Mouse (Mus musculus) left cerebral cortex, adult 18-20 months (tissue): ENCODE measurements at regions not wholly inside any gene's neighbourhood (a gene's known extent, or its start where the extent isn't known, plus 50 kb on each side); places are given as distances from the start of the nearest gene placed in this dataset.
A peak's percentile ranks its signal among the peaks of the same experiment; 100 is the strongest.

Source experiments
- DNase-seq, 2 experiments: peaks; one replicate each; pipeline ENCODE4 v3.0.0; 2021 to 2022; ENCODE audit warnings: low spot score in 2 of 2, mixed read lengths in 1 of 2

- no peak for DNase-seq
These were observed 296.3 kb upstream of the Mef2c start for GRCm38 (mm10) chr13:83207513-83207912.

DNA sequence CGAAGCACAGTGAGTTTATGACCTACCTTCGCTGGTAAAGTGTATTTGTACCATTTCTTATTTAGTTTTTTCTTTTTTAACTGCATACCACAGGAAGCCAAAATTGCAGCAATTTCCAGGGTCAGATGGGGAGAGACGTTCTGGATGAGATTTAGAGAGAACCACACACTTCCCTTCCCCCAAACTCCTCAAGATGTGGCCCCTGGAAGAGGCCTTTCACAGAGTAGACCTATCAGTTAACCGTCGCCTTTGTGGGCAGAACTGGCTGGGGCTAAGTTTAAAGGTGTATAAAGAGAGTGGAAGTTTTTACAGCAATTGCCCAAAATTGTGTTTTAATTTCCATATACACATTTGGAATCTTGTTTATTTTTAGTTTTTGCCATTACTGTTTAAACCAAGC lies 295.7 kb upstream of the Mef2c start:
- no peak for DNase-seq

GRCm38 (mm10) chr13:83214811-83215210 lies 289.0 kb upstream of the Mef2c start:
- no peak for DNase-seq

DNA sequence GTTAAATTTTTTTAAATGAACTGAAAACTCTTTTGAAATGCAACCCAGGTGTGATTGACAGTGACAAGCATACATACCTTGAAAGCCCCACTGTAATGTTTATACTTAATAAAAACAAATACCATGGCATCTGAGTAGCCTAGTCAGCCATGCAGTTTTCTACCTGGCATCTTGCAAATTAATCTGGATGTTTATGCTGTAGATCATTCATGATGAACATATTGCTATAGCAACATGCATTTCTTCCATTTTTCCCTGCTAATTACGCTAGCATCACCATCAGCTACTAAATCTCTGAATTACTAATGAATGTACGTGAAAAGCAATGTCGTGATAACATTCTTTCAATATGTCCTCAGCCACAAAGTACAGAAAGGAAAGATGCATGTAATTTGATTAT lies 287.4 kb upstream of the Mef2c start:
- DNase-seq: no peak

DNA sequence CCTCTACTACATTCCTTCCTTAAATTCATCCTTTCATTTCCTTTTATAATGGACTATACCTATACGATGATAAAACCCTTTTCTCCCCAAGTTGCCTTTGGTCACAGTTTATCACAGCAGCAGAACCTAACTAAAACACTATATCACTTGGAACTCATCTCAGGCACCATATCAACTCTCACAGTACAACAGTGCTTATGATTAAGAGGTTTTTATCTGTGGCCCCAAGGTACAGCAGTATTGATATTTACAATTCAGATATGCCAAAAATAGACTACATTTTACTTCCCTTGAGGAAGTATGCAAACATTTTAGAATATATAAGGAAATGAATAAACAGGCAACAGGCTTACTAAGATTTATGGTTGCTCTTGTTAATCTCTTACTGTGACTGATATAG lies 251.4 kb upstream of the Mef2c start:
- DNase-seq: no peak

- no peak for DNase-seq
These were observed 237.2 kb upstream of the Mef2c start for GRCm38 (mm10) chr13:83266591-83266990.

- DNase-seq: no peak
These were observed 235.2 kb upstream of the Mef2c start for GRCm38 (mm10) chr13:83268663-83269062.

DNA sequence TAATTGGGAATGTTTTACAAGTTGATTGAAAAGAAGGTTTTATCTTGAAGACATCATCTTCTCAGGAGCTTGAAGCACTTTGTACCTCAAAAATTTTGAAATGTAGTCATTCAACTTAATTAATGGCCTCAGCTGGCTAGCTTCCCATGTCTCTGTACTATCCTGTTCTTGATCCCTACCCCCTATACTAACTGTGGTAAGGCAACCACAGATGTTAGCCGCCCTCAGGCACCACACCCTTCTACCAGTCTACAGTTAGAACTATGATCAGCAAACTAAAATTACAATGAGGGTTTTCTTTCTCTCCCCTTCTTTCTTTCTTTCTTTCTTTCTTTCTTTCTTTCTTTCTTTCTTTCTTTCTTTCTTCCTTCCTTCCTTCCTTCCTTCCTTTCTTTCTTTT lies 225.1 kb upstream of the Mef2c start:
- DNase-seq: no peak

- no peak for DNase-seq
These were observed 196.1 kb upstream of the Mef2c start for GRCm38 (mm10) chr13:83307696-83308095.

DNA sequence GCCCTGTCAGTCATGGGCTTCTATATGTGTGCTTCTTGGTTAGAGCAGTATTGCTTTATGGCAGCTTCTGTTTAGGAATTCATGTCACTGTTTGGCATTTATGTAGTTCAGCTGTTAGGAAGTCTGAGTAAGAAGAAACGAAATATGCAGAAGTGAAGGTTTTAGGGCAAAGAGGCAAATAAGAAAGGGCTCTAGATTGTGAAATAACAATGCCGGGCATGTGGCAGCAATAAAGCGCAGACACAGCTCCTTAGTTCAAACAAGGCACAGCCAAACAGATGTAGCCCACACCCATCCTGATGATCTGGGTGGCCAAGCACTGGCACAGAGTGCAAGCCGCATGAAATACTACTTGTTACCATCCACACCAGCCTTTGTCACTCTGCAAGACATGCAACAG lies 175.3 kb upstream of the Mef2c start:
- DNase-seq: no peak

- no peak for DNase-seq
These were observed 170.1 kb upstream of the Mef2c start for GRCm38 (mm10) chr13:83333728-83334127.

GRCm38 (mm10) chr13:83344611-83345319 lies 159.1 kb upstream of the Mef2c start:
- DNase-seq: no peak

DNA sequence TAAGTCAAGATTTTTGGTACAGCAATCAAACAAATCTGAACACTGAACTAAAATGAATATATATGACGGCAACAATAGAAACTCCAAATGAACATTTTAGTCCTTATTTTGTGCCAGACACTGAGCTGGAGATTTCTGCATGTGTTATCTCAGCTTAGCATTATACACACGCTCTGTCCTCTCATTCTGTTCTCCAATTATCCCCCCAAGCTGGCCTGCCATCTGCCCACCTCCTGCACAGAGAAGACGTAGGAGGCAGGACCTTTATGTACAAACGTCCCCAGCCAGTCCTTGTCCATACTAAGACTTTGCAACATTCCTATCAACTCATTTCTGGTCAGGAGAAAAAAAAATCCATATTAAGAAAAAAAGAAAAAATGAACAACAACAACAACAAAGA lies 148.5 kb upstream of the Mef2c start:
- peak; percentile 49 to 62 for DNase-seq

DNA sequence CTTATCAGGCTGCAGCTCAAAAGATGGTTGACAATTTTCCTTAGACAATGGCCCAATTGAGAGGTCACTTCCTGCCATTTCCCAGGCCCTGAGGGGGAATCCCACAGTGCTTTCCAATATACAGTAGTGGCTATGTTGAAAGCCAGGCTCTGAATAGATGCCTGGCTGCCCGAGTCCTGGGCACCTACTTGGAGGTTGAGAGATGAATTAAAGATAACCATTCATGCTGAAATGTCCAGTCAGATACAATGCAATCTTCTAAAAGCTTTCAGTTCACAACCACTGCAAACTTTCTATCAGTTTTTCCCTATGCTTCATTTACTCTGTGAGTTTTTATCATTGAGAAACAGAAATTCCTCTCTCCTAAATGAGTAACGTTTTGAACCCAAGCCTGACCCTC lies 143.3 kb upstream of the Mef2c start:
- DNase-seq: no peak

DNA sequence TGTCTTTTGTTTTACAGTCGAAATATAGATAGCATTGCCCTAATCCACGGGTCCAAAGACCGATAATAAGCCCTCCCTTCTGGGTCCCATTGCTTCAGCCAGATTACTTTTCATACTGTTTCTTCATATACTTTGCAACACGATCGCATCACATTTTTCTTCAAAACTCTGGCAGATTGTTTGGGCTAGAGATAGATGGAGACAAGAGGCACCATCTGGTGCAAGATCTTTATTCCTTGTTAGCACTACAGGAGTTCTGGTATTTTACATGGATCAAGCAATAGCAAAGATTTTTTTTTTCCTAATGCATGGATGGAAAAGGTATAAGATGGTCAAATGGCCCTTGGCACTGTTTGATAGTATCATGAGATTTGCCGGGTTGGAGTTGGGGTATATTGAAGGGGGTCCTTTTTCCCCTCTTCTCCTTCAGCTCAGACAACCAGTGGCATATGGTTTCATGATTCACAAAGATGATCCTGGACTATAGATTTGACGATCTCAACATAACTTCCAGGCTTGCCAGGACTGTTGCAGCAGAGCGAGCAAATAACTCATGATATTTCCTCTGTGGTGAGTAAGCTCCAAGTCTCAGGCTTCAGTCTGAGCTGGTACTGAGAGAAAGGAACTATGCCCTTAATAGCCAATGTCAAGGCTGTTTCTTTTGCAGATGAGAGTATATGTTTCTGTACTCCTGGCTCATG lies 127.6 kb upstream of the Mef2c start:
- DNase-seq: no peak

- no peak for DNase-seq
These were observed 125.2 kb upstream of the Mef2c start for GRCm38 (mm10) chr13:83378644-83379043.

GRCm38 (mm10) chr13:83382609-83383008 lies 121.2 kb upstream of the Mef2c start:
- DNase-seq: no peak

GRCm38 (mm10) chr13:83394773-83395172 lies 109.1 kb upstream of the Mef2c start:
- no peak for DNase-seq

DNA sequence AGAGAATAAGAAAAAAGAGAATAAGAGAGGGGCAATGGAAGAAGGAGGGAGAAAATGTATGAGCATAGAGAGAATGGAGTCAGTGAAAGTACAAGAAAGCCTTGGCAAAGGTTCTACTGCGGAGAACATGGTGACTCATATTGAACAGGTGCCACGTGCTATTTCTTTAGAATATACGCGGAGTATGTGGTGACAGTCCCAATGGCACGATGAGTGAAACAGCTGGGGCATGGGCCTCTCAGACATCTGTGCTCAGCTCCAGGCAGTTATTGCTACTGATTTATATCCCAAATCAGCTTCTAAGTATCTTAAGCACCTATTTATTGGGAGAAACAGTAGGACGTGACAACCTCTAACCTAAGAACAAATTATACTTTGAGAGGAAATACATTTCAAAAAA lies 104.5 kb upstream of the Mef2c start:
- DNase-seq: no peak

DNA sequence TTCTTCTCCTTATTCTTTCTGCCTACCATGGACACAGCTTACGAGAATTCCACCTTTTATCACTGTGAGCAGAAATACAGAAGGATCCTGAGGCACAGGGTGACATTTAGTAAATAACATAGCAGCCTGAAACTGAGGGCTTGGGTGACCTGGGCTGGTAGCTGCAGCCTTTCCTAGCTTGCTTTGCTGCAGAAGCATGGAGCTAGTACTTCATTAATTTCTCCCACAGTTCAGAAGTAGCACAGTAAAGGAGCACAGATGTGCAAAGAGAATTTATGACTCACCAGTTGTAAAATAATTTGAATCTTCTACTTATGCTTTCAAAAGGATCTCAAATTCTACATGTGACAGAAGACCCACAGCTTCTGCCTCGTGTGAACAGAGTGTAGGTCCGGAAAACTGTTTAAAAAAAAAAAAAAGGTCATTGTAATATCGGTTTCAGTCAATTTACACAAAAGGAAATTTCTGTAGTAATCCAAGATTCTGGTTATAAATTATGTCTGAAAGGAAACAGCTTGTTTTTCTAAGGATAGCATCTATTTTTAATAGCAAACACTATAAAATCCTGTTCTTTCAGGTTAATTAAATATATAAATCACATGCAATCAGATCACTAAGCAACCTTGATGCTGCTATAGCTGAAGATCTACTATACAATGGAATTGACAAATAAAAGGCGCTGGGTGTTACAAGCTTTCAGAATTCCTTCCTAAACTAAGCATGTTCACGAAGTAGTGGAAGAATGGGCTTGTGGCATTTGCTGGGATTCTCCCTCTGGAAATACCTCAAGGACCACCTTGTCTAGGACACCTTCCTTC lies 64.0 kb upstream of the Mef2c start:
- DNase-seq: no peak

- DNase-seq: no peak
These were observed 59.6 kb upstream of the Mef2c start for GRCm38 (mm10) chr13:83444277-83444676.

- no peak for DNase-seq
These were observed 53.0 kb upstream of the Mef2c start for GRCm38 (mm10) chr13:83450820-83451219.
